ENCODE assay signal across 8 mouse cellular contexts in the genomic region with DNA sequence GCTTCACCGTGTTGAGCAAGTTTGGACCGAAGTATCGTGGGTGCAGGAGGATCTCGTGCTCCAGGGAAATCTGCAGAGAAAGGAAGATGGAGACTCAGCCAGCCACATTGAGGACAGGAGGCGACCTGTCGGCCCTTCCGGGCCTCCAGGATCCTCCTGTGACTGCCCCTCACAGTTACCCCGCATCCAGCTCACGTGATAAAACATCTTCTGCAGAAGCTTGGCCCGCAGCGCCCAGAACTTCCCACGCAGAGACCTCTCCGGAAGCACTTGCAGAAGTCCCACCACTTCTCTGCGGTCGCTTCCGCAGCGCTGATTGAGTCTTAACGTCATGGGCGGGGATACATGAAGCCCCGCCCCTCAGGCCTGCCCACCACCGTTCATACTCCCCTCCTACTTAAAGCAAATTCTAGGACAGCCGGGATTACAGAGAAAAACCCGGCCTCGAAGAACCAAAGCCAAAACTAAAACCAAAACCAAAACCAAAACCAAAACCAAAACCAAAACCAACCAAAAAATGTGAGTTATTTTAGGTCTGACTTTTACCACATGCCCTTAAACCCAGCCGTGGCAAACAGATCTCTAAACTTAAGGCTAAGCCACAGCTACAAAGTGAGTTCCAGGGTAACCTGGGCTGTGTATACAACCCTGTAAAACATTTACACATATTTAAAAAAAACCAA. TPM values are rescaled to one million over a fixed set of nuclear protein-coding genes. Genes with fewer than 3 reads are reported as not detected.
DNase-seq lines count a peak whose midpoint lies in the region; ATAC-seq and TF ChIP-seq lines count a peak whose summit lies in the region.

TSS of gene Polr2g (minus strand) at position 314 of the 683 bp plus-strand sequence.

- TF ChIP-seq EP300 in lung, postnatal 0 days (IDR thresholded peaks at IDR 0.05): no peak

- H3K4me3 ChIP-seq in hindbrain, embryonic 10.5 days: peak within 1 kb of the TSS; percentile 86
- H3K4me3 ChIP-seq in lung, postnatal 0 days (ENCODE audit: low read depth, low read length): peak within 1 kb of the TSS; percentile 67

- peak within 1 kb of the TSS; percentile 91 for H3K27ac ChIP-seq in hindbrain, embryonic 10.5 days
- H3K27ac ChIP-seq in lung, postnatal 0 days (ENCODE audit: low read length): peak within 1 kb of the TSS; percentile 74

- H3K4me1 ChIP-seq in hindbrain, embryonic 10.5 days (replicated peaks): peaks cover 29% of the 10 kb centered on the region
- H3K4me1 ChIP-seq in lung, postnatal 0 days (ENCODE audit: insufficient read depth, low read depth, low read length): peaks cover 10% of the 10 kb centered on the region

- H3K4me2 ChIP-seq in lung, postnatal 0 days (replicated peaks; ENCODE audit: low read depth, low read length): peak within 1 kb of the TSS; percentile 86

- peaks cover 34% of the 10 kb centered on the region for H3K36me3 ChIP-seq in hindbrain, embryonic 10.5 days
- peaks cover 11% of the 10 kb centered on the region for H3K36me3 ChIP-seq in lung, postnatal 0 days (ENCODE audit: insufficient read depth, low read length)

- H3K9me3 ChIP-seq in hindbrain, embryonic 10.5 days: peaks cover 1% of the 10 kb centered on the region; the same call in 1 of the 2 replicates
- H3K9me3 ChIP-seq in lung, postnatal 0 days (ENCODE audit: low read length): no peaks in the 10 kb centered on the region

- no peak for TF ChIP-seq CTCF in lung, postnatal 0 days (IDR thresholded peaks at IDR 0.05)

- peak; percentile 80 for ATAC-seq in frontal cortex, adult (ENCODE audit: low TSS enrichment)
- ATAC-seq in lung, postnatal 0 days: peak; percentile 74

- peak; percentile 85 for DNase-seq in MN1 (ENCODE audit: low spot score)
- peak; percentile 91 for DNase-seq in cerebellum, adult 9-10 months
- peak; percentile 88 for DNase-seq in hindbrain, embryonic 10.5 days (ENCODE audit: low spot score)
- DNase-seq in layer of hippocampus, adult 9-11 months: peak; percentile 97
- peak; percentile 98 for DNase-seq in lung, postnatal 0 days (ENCODE audit: low spot score)
- DNase-seq in ovary, postnatal 14 days (ENCODE audit: low spot score): peak; percentile 78
- DNase-seq in thymus, postnatal 14 days: peak; percentile 92

- 1% methylated on average over 25 of the region's 25 CpGs for WGBS in hindbrain, embryonic 10.5 days
- under 1% methylated on average over 25 of the region's 25 CpGs for WGBS in lung, postnatal 0 days

- peak within 1 kb of the TSS; percentile 75 for H3K9ac ChIP-seq in lung, postnatal 0 days (replicated peaks; ENCODE audit: low read depth)

- no peaks in the 10 kb centered on the region for H3K27me3 ChIP-seq in hindbrain, embryonic 10.5 days (ENCODE audit: insufficient read depth, poor library complexity, severe bottlenecking)
- H3K27me3 ChIP-seq in lung, postnatal 0 days (replicated peaks; ENCODE audit: insufficient read depth, low read length): no peaks in the 10 kb centered on the region

RNA-seq across cellular contexts. Expression of gene Polr2g, which starts in this region (rescaled TPM):
- 189 and 194 TPM in 2 replicates for polyA plus RNA-seq in hindbrain, embryonic 10.5 days (2016; fragmentation: Nextera tagmentation; extraction: Ambion mirVana)
- 110 and 123 TPM in 2 replicates for polyA plus RNA-seq in lung, postnatal 0 days (2015; fragmentation: Nextera tagmentation; extraction: Ambion mirVana)

Comparison
In these comparisons a context has a peak if more than half of its experiments do, and no peak if none do; other contexts are left out.
1. Peak in every context shown above with its lines: DNase-seq, ATAC-seq, H3K4me3 ChIP-seq and H3K27ac ChIP-seq.